Mouse (Mus musculus) spleen, adult 2 months (tissue): ENCODE measurements around the gene Ush2a.

Experiments used
- CTCF ChIP-seq: fragments of 200-500 bp; IDR thresholded peaks from 2 replicates; pipeline ENCODE4 v1.5.1; 2011; ENCODE audit warnings: mild to moderate bottlenecking, inconsistent platforms; ENCODE audit not compliant: insufficient read depth, insufficient read length, insufficient replicate concordance; ENCODE audit errors: extremely low read depth
- POLR2A ChIP-seq: fragments of 200-500 bp; IDR thresholded peaks from 2 replicates; pipeline ENCODE4 v1.6.1; 2011; ENCODE audit warnings: low read depth, low read length, inconsistent platforms

GRCm38 (mm10) chr1:188714131-188714530, 452.3 kb downstream of the Ush2a start:
- TF ChIP-seq CTCF (no peak), POLR2A (no peak)
